Mouse (Mus musculus) ES-E14 (cell line): Measurements from ENCODE around the gene Krt33b.

Experiments
- CHD2 ChIP-seq: IDR thresholded peaks from 2 replicates; pipeline ENCODE4 v1.6.1; 2014; ENCODE audit warnings: mild to moderate bottlenecking, low read depth, low read length, inconsistent platforms
- HCFC1 ChIP-seq: IDR thresholded peaks from 2 replicates; pipeline ENCODE4 v1.6.1; 2012; ENCODE audit warnings: low read length, inconsistent platforms, borderline replicate concordance; ENCODE audit not compliant: insufficient read depth

- TF ChIP-seq HCFC1 = no peak
- no peak for TF ChIP-seq CHD2
These were observed at the start of gene Krt33b for GRCm38 (mm10) chr11:100029768-100030167.
